ENCODE assay signal across 22 mouse cellular contexts in genomic region chr8:8932466-8932865, GRCm38 (mm10).
A peak's percentile ranks its signal among the peaks of the same experiment; 100 is the strongest.
DNase-seq lines count a peak whose midpoint lies in the region; ATAC-seq lines count a peak whose summit lies in the region.
"Had no signal": no experiment of that assay in that cellular context is flagged by ENCODE, and none has a peak within 500 bp of the region (broad histone marks: within the 10 kb centered on the region; RNA-seq: fewer than 3 reads in every experiment).

No protein-coding gene starts in this region.

- DNase-seq in forebrain, embryonic 14.5 days (ENCODE audit: low spot score) = peak; percentile 26
- DNase-seq in heart, adult 11 months = peak; percentile 22
- no peak for DNase-seq in midbrain, embryonic 11.5 days (ENCODE audit: low spot score, missing footprints)
- DNase-seq: adrenal gland, adult 8-10 months; adrenal gland, postnatal 14 days; adrenal gland, postnatal 36 days; B cell, adult 2 months; cerebellum, adult 11-12 months; cerebellum, adult 2 months; cerebellum, adult 9-10 months; cerebellum, postnatal 25 days had no signal

- H3K4me3 ChIP-seq in forebrain, embryonic 14.5 days (ENCODE audit: low read depth, low read length) = no peak overlapping the region
- no peak overlapping the region for H3K4me3 ChIP-seq in forebrain, embryonic 12.5 days (replicated peaks)
- H3K4me3 ChIP-seq in heart, embryonic 11.5 days (ENCODE audit: low read depth, low read length) = no peak overlapping the region
- no peak overlapping the region for H3K4me3 ChIP-seq in midbrain, embryonic 15.5 days
- H3K4me3 ChIP-seq in midbrain, embryonic 11.5 days (ENCODE audit: low read depth, low read length) = no peak overlapping the region
- H3K4me3 ChIP-seq: embryonic facial prominence, embryonic 10.5 days; embryonic facial prominence, embryonic 12.5 days had no signal

- no peak overlapping the region for H3K4me2 ChIP-seq in forebrain, embryonic 14.5 days (ENCODE audit: low read length)
- no peak overlapping the region for H3K4me2 ChIP-seq in forebrain, embryonic 12.5 days
- no peak overlapping the region for H3K4me2 ChIP-seq in heart, embryonic 11.5 days
- no peak overlapping the region for H3K4me2 ChIP-seq in midbrain, embryonic 15.5 days
- H3K4me2 ChIP-seq in midbrain, embryonic 11.5 days = no peak overlapping the region
- H3K4me2 ChIP-seq: embryonic facial prominence, embryonic 12.5 days had no signal

- no peak for ATAC-seq in forebrain, embryonic 14.5 days
- ATAC-seq in forebrain, embryonic 12.5 days (ENCODE audit: low FRiP score) = no peak
- no peak for ATAC-seq in heart, embryonic 11.5 days (replicated peaks; ENCODE audit: insufficient number of reproducible peaks, low FRiP score, low TSS enrichment)
- 0 out of 2 replicates have a peak, but pooled peaks have one; percentile 54 for ATAC-seq in midbrain, embryonic 15.5 days (replicated peaks)
- ATAC-seq in midbrain, embryonic 11.5 days (ENCODE audit: low FRiP score) = no peak
- ATAC-seq: activated CD4-positive, CD25-positive, alpha-beta regulatory T cell, adult 4 months; CD4-positive, CD25-positive, alpha-beta regulatory T cell, adult 4 months; forebrain, embryonic 16.5 days; Patski had no signal

- H3K9me3 ChIP-seq in forebrain, embryonic 14.5 days (replicated peaks; ENCODE audit: control insufficient read depth, low read length) = no peaks in the 10 kb centered on the region
- no peaks in the 10 kb centered on the region for H3K9me3 ChIP-seq in forebrain, embryonic 12.5 days
- H3K9me3 ChIP-seq in heart, embryonic 11.5 days (replicated peaks; ENCODE audit: control insufficient read depth, low read length) = no peaks in the 10 kb centered on the region
- no peaks in the 10 kb centered on the region for H3K9me3 ChIP-seq in midbrain, embryonic 15.5 days
- H3K9me3 ChIP-seq in midbrain, embryonic 11.5 days (ENCODE audit: control insufficient read depth, low read length) = no peaks in the 10 kb centered on the region
- H3K9me3 ChIP-seq: embryonic facial prominence, embryonic 10.5 days; embryonic facial prominence, embryonic 12.5 days; G1E had no signal

- H3K9ac ChIP-seq in forebrain, embryonic 14.5 days (ENCODE audit: low read length) = no peak overlapping the region
- H3K9ac ChIP-seq in forebrain, embryonic 12.5 days = no peak overlapping the region
- no peak overlapping the region for H3K9ac ChIP-seq in heart, embryonic 11.5 days (ENCODE audit: low read depth, low read length)
- no peak overlapping the region for H3K9ac ChIP-seq in midbrain, embryonic 15.5 days
- H3K9ac ChIP-seq in midbrain, embryonic 11.5 days (ENCODE audit: low read length) = no peak overlapping the region
- H3K9ac ChIP-seq: embryonic facial prominence, embryonic 12.5 days had no signal

- H3K36me3 ChIP-seq in forebrain, embryonic 14.5 days (ENCODE audit: control insufficient read depth, insufficient read depth, low read length) = no peaks in the 10 kb centered on the region
- H3K36me3 ChIP-seq in forebrain, embryonic 12.5 days (replicated peaks) = no peaks in the 10 kb centered on the region
- no peaks in the 10 kb centered on the region for H3K36me3 ChIP-seq in heart, embryonic 11.5 days (ENCODE audit: control insufficient read depth, insufficient read depth, low read length)
- no peaks in the 10 kb centered on the region for H3K36me3 ChIP-seq in midbrain, embryonic 15.5 days (replicated peaks)
- no peaks in the 10 kb centered on the region for H3K36me3 ChIP-seq in midbrain, embryonic 11.5 days (ENCODE audit: control insufficient read depth, insufficient read depth, low read length)
- H3K36me3 ChIP-seq: embryonic facial prominence, embryonic 10.5 days; embryonic facial prominence, embryonic 12.5 days; G1E had no signal

- H3K27me3 ChIP-seq in forebrain, embryonic 14.5 days (replicated peaks; ENCODE audit: control insufficient read depth, insufficient read depth, low read length) = no peaks in the 10 kb centered on the region
- no peaks in the 10 kb centered on the region for H3K27me3 ChIP-seq in forebrain, embryonic 12.5 days
- no peaks in the 10 kb centered on the region for H3K27me3 ChIP-seq in heart, embryonic 11.5 days (ENCODE audit: control insufficient read depth, insufficient read depth, low read length)
- H3K27me3 ChIP-seq in midbrain, embryonic 15.5 days (replicated peaks) = no peaks in the 10 kb centered on the region
- H3K27me3 ChIP-seq in midbrain, embryonic 11.5 days (ENCODE audit: control insufficient read depth, insufficient read depth, low read length) = no peaks in the 10 kb centered on the region
- H3K27me3 ChIP-seq: CH12.LX; embryonic facial prominence, embryonic 12.5 days; Patski had no signal

- H3K4me1 ChIP-seq in forebrain, embryonic 14.5 days (ENCODE audit: control insufficient read depth, insufficient read depth, low read length) = no peaks in the 10 kb centered on the region
- no peaks in the 10 kb centered on the region for H3K4me1 ChIP-seq in forebrain, embryonic 12.5 days
- H3K4me1 ChIP-seq in heart, embryonic 11.5 days (ENCODE audit: control insufficient read depth, insufficient read depth, low read length) = no peaks in the 10 kb centered on the region
- no peaks in the 10 kb centered on the region for H3K4me1 ChIP-seq in midbrain, embryonic 15.5 days
- no peaks in the 10 kb centered on the region for H3K4me1 ChIP-seq in midbrain, embryonic 11.5 days (ENCODE audit: control insufficient read depth, insufficient read depth, low read length)
- H3K4me1 ChIP-seq: embryonic facial prominence, embryonic 12.5 days had no signal

- no peak overlapping the region for H3K27ac ChIP-seq in forebrain, embryonic 14.5 days (ENCODE audit: low read depth, low read length)
- no peak overlapping the region for H3K27ac ChIP-seq in forebrain, embryonic 12.5 days
- H3K27ac ChIP-seq in heart, embryonic 11.5 days (ENCODE audit: low read depth, low read length) = no peak overlapping the region
- no peak overlapping the region for H3K27ac ChIP-seq in midbrain, embryonic 15.5 days
- H3K27ac ChIP-seq in midbrain, embryonic 11.5 days (ENCODE audit: low read depth, low read length) = no peak overlapping the region
- H3K27ac ChIP-seq: embryonic facial prominence, embryonic 10.5 days; embryonic facial prominence, embryonic 12.5 days had no signal

- 59% methylated on average over 3 of the region's 3 CpGs for WGBS in forebrain, embryonic 14.5 days
- WGBS in forebrain, embryonic 12.5 days = 67% methylated on average over 3 of the region's 3 CpGs
- 76% methylated on average over 3 of the region's 3 CpGs for WGBS in heart, embryonic 11.5 days (ENCODE audit: insufficient replicate concordance)
- 64% methylated on average over 3 of the region's 3 CpGs for WGBS in midbrain, embryonic 15.5 days
- 79% methylated on average over 3 of the region's 3 CpGs for WGBS in midbrain, embryonic 11.5 days
